Mouse (Mus musculus) liver, adult 2 months (tissue): ENCODE results near the gene Rcbtb2.

ENCODE experiments used
- CTCF ChIP-seq: fragments of 200-500 bp; IDR thresholded peaks from 2 replicates; pipeline ENCODE4 v1.5.1; 2011; ENCODE audit warnings: low read depth, low read length, control low read depth
- POLR2A ChIP-seq: fragments of 200-500 bp; IDR thresholded peaks from 2 replicates; pipeline ENCODE4 v1.6.1; 2011; ENCODE audit warnings: low read length, control low read depth; ENCODE audit not compliant: insufficient read depth; ENCODE audit errors: extremely low read depth

DNA sequence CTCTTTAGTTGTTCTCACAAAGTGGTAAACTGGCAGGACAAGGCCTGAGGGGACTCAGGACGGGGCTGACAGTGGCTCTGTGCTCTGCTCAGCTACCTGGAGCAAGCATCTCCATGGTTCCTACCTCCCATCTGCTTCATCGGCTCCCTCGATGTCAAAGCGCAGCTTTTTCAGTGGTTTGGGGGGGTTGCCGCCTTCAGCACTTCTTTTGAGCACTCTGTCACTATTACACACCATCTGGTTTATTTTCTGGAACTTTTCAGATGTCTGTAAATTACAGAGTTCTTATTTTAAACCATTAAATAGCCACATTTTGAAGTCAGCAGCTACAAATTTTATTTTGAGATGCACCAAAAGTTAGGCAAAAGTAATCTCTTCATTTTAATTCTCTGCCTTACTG is 76.2 kb downstream of the Rcbtb2 start:
- no peak for TF ChIP-seq CTCF
- no peak for TF ChIP-seq POLR2A
